Mouse (Mus musculus): Measurements from ENCODE around the gene Sct. TPM values are rescaled to one million over a fixed set of nuclear protein-coding genes. Genes with fewer than 3 reads are reported as not detected.

Gene Sct
- polyA plus RNA-seq (2012; rRNA removed): 0.23 and 0.67 TPM in 2 replicates

DNA sequence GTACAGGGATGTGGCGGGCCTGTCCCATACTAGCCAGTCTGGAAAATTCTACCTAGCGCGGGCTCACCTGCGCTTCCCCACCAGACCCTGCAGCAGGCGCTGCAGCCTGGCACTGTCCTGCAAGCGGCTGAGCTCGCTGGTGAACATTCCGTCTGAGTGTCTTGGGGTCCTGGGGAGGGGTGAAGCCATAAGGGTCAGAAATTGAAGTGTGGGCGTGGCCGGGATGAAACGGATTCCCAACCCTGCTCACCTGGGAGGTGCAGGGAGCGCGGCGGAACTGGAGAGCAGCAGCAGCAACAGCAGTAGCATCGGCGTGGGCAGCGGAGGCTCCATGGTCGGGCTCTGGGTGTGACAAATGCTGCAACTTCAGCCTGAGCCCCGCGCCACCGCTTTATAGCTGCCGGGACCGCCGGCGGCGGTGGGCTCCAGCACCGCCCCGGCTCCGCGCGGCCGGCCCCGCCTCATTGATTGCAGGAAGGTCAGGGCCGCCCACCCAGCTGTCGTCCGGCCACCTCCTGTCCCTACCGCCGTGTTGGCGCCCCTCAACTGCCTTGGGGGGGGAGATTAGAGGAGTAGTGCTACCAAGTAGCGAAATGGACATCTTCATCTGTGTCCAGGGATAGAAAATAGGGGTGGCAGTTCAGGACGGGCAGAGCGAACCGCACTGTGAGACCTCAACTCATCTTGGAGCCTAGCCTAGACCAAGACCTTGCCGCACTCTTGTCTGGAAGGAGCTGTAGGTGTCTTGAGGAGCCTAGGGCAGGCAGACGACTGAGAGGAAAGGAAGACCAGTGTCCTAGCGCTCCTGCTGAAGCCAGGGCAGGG, at the start of gene Sct:
TSS of gene Sct (minus strand) at position 368 of the 825 bp plus-strand sequence.

DNA sequence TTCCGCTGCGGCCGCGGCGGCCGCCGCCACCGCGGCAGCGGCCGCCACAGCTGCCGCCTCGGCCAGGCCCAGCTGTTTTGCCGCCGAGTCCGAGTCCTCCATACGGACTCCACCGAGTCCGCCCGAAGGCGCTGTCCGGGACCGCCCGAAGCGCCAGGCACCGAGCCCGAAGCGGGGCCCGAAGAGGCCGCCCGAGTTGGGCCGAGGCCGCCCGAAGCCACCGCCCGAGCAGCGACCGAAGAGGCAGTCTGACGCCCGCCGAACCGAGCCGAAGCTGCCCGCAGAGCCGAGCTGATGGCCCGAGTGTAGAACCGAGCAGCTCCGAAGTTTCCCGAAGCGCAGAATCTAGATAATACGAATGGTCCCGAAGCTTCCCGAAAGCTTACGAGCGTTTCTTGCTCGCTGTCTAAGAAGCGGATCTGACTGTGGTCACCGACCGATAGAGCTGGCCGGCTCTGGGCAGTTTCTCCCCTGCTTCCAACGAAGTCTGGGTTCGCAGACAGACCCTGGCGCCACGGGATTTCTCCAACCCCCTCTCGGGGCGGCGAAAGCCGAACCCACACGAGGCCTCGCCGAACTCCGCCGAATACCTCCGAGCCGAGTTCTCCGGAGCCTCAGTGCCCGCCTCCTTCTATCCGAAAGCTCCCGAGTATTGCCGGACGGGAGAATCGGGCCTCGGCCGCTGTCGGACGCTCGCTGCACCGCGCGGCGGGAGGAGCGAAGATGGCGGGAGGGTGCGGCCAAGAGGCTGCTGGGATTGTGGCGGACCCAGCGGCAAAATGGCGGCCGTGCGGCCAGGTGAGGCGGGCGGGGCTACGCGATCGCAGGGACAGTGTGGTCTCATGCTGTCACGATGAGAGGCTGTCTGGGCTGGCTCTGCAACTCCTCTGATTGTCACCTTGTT, 48.8 kb upstream of the Sct start, which contains the start of the genes Deaf1 and Tmem80:
TSS of gene Deaf1 (minus strand) at position 222 of the 904 bp plus-strand sequence.
TSS of gene Tmem80 (plus strand) at position 271 of the 904 bp plus-strand sequence.

DNA sequence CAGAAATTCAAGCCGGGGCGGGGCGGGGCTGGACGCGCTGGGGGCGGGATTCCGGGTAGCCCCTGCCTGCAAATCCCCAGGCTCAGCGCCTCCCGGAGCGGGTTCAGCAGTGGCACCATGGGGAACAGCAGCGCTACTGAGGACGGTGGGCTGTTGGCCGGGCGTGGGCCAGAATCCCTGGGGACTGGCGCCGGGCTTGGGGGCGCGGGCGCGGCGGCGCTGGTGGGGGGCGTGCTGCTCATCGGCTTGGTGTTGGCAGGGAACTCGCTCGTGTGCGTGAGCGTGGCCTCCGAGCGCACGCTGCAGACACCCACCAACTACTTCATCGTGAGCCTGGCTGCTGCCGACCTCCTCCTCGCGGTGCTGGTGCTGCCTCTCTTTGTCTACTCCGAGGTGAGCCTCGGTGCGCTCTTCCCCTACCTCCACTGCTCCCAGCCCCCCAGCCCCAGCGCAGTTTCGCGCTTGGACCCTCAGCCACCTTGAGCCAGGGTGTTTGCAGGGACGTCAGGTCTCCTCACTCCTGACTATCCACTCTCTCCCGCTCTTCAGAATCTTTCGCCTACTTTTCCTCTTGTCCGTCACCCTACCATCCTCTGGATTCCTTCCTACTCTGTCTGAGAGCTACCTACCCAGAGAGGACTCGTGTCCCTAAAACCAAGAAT, 13.1 kb upstream of the Sct start, which contains the start of gene Drd4:
TSS of gene Drd4 (plus strand) at position 86 of the 662 bp plus-strand sequence.

DNA sequence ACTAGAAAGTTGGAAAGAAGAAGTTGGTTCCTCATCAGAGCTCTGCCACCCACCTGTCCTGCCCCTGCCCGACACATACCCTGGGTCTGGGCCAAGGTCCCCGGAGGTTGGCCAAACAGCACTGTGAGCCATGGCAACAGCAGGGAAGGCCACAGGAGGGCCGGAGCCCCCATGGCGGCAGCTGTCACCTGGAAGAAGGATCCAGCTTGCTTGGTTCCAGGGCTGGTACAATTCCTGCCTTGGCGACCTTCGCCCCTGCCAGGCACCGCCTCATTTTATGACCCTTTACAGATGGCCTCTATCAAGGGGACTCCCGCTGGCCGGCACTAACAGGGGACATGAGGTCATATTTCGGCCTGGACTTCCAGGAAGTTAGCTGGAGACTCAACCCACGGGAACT, 2.4 kb downstream of the Sct start, which contains the start of gene Cdhr5:
TSS of gene Cdhr5 (minus strand) at position 241 of the 400 bp plus-strand sequence.

DNA sequence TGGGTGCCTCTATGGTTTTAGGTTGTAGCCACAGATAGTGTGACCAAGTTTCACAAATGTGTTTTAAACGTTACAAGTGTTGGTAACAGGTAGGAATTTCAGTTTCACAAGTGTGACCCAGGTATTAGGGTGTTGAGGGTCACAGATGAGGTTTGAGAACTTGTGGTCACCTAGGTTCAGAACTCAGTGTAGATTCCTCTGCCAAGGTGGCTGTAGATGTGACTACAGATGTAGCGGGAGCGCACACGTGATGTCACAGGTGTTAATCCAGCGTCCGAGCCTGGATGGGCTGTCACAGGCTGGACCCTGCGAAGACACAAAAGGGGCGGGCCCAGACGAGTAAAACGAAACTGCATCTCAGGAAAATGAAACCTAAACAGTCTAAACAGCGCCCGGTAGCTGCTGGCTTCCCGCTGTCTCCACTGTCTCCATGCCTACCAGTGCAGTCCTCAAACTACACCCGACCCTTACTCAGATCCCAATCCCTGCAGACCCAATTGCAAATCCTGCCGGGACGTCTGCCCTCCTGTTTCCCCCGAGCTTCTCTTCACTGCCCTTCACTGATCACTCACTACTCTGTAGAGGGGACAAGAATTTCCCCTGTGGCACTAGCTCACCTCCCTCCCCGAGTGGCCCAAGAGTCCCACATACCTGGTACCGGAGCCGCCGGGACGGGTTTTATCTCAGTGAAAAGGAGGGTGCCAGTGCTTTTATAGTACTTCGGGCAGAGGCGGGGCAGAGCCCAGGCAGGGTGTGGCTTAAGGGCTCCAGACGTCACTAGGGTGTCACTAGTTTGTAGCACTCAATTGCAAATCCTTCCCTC, 13.0 kb downstream of the Sct start, which contains the start of gene Irf7:
TSS of gene Irf7 (minus strand) at position 743 of the 823 bp plus-strand sequence.

Other genes starting within 250 kb of the Sct start
- gene B4galnt4, start 218.0 kb downstream of the Sct start, polyA plus RNA-seq (2012; rRNA removed): 0.59 and 0.76 TPM in 2 replicates
- 0.38 and 0.48 TPM in 2 replicates for gene Pkp3, start 200.9 kb downstream of the Sct start, polyA plus RNA-seq (2012; rRNA removed)
- 9.1 and 10.7 TPM in 2 replicates for gene Sigirr, start 178.6 kb downstream of the Sct start, polyA plus RNA-seq (2012; rRNA removed)
- 0.36 TPM in 2 replicates for gene Ano9, start 161.3 kb downstream of the Sct start, polyA plus RNA-seq (2012; rRNA removed)
- gene Ptdss2, start 156.8 kb downstream of the Sct start, polyA plus RNA-seq (2012; rRNA removed): 62.0 and 81.0 TPM in 2 replicates
- 23.5 and 28.6 TPM in 2 replicates for gene Rnh1, start 106.3 kb downstream of the Sct start, polyA plus RNA-seq (2012; rRNA removed)
- 67.7 and 68.0 TPM in 2 replicates for gene Hras, start 85.1 kb downstream of the Sct start, polyA plus RNA-seq (2012; rRNA removed)
- gene Lrrc56, start 85.0 kb downstream of the Sct start, polyA plus RNA-seq (2012; rRNA removed): 13.2 and 14.8 TPM in 2 replicates
- gene Lmntd2, start 65.1 kb downstream of the Sct start, polyA plus RNA-seq (2012; rRNA removed): 1.6 and 2.0 TPM in 2 replicates
- gene Rassf7, start 63.3 kb downstream of the Sct start, polyA plus RNA-seq (2012; rRNA removed): 22.1 and 22.8 TPM in 2 replicates
- gene Phrf1, start 50.3 kb downstream of the Sct start, polyA plus RNA-seq (2012; rRNA removed): 10.8 and 16.2 TPM in 2 replicates
- gene Irf7, start 12.7 kb downstream of the Sct start, polyA plus RNA-seq (2012; rRNA removed): 8.3 and 11.9 TPM in 2 replicates
- gene Cdhr5, start 2.3 kb downstream of the Sct start, polyA plus RNA-seq (2012; rRNA removed): 0.07 and 0.09 TPM in 2 replicates
- gene Drd4, start 12.9 kb upstream of the Sct start, polyA plus RNA-seq (2012; rRNA removed): 0.01 TPM in 1 of 2 replicates, not detected in the other
- 7.0 and 8.4 TPM in 2 replicates for gene Deaf1, start 48.6 kb upstream of the Sct start, polyA plus RNA-seq (2012; rRNA removed)
- gene Tmem80, start 48.6 kb upstream of the Sct start, polyA plus RNA-seq (2012; rRNA removed): 11.7 and 13.9 TPM in 2 replicates
- gene Eps8l2, start 59.7 kb upstream of the Sct start, polyA plus RNA-seq (2012; rRNA removed): 7.1 and 8.9 TPM in 2 replicates
- gene Taldo1, start 113.1 kb upstream of the Sct start, polyA plus RNA-seq (2012; rRNA removed): 238 and 279 TPM in 2 replicates
- gene Gatd1, start 135.0 kb upstream of the Sct start, polyA plus RNA-seq (2012; rRNA removed): 12.6 and 15.1 TPM in 2 replicates
- 0.01 and 0.03 TPM in 2 replicates for gene Cend1, start 150.4 kb upstream of the Sct start, polyA plus RNA-seq (2012; rRNA removed)
- 14.6 and 20.2 TPM in 2 replicates for gene Slc25a22, start 158.8 kb upstream of the Sct start, polyA plus RNA-seq (2012; rRNA removed)
- 13.8 and 16.0 TPM in 2 replicates for gene Pidd1, start 164.9 kb upstream of the Sct start, polyA plus RNA-seq (2012; rRNA removed)
- gene Rplp2, start 168.2 kb upstream of the Sct start, polyA plus RNA-seq (2012; rRNA removed): 725 and 791 TPM in 2 replicates
- gene Pnpla2, start 176.1 kb upstream of the Sct start, polyA plus RNA-seq (2012; rRNA removed): 5.2 and 7.0 TPM in 2 replicates
- 1.7 and 2.2 TPM in 2 replicates for gene Cracr2b, start 182.0 kb upstream of the Sct start, polyA plus RNA-seq (2012; rRNA removed)
- gene Cd151, start 188.3 kb upstream of the Sct start, polyA plus RNA-seq (2012; rRNA removed): 17.5 and 19.0 TPM in 2 replicates
- gene Polr2l, start 196.0 kb upstream of the Sct start, polyA plus RNA-seq (2012; rRNA removed): 23.0 and 24.7 TPM in 2 replicates
- gene Tspan4, start 196.1 kb upstream of the Sct start, polyA plus RNA-seq (2012; rRNA removed): 27.0 and 34.3 TPM in 2 replicates